Mouse (Mus musculus): ENCODE measurements around the gene Gm4869. TPM values are rescaled to one million over a fixed set of nuclear protein-coding genes. Genes with fewer than 3 reads are reported as not detected.

Gene Gm4869
- polyA plus RNA-seq (2016; fragmentation: Nextera tagmentation; extraction: Ambion mirVana) = 0.06 TPM in 1 of 2 replicates, not detected in the other

GRCm38 (mm10) chr5:140445345-140445744 lies at the start of gene Gm4869:
TSS of gene Gm4869 (plus strand) at chr5:140445645.
- H3K36me3 ChIP-seq = peaks cover 55% of the 10 kb centered on the region
- no peak for ATAC-seq (ENCODE audit: insufficient number of reproducible peaks, low FRiP score)
- no peak within 1 kb of the TSS for H3K4me2 ChIP-seq
- H3K4me1 ChIP-seq (replicated peaks) = peaks cover 28% of the 10 kb centered on the region
- no peak within 1 kb of the TSS for H3K4me3 ChIP-seq
- H3K27me3 ChIP-seq (replicated peaks) = no peaks in the 10 kb centered on the region
- 77% methylated on average over 5 of the region's 5 CpGs for WGBS
- no peaks in the 10 kb centered on the region for H3K9me3 ChIP-seq (replicated peaks)
- H3K27ac ChIP-seq (ENCODE audit: poor library complexity, severe bottlenecking) = peak within 1 kb of the TSS; percentile 44
- H3K9ac ChIP-seq = no peak within 1 kb of the TSS

- Histone ChIP-seq H3K4me1 (replicated peaks) (no peaks in the 10 kb centered on the region), H3K9me3 (replicated peaks) (no peaks in the 10 kb centered on the region), H3K27me3 (replicated peaks) (0 out of 2 replicates have a peak, but pooled peaks cover 4% of the 10 kb centered on the region), H3K36me3 (no peaks in the 10 kb centered on the region), H3K9ac (no peak overlapping the region), H3K4me3 (no peak overlapping the region), H3K4me2 (no peak overlapping the region), H3K27ac (ENCODE audit: poor library complexity, severe bottlenecking) (no peak overlapping the region)
- WGBS = 61% methylated on average over 8 of the region's 8 CpGs
- ATAC-seq (ENCODE audit: insufficient number of reproducible peaks, low FRiP score) = no peak
Observed at GRCm38 (mm10) chr5:140396166-140396940, 49.1 kb upstream of the Gm4869 start.

GRCm38 (mm10) chr5:140402640-140403270 lies 42.7 kb upstream of the Gm4869 start:
- H3K27me3 ChIP-seq (replicated peaks) = 0 out of 2 replicates have a peak, but pooled peaks cover 4% of the 10 kb centered on the region
- ATAC-seq (ENCODE audit: insufficient number of reproducible peaks, low FRiP score) = no peak
- H3K27ac ChIP-seq (ENCODE audit: poor library complexity, severe bottlenecking) = no peak overlapping the region
- 73% methylated on average over 4 of the region's 4 CpGs for WGBS
- no peak overlapping the region for H3K9ac ChIP-seq
- H3K4me2 ChIP-seq = no peak overlapping the region
- no peak overlapping the region for H3K4me3 ChIP-seq
- H3K9me3 ChIP-seq (replicated peaks) = no peaks in the 10 kb centered on the region
- H3K36me3 ChIP-seq = no peaks in the 10 kb centered on the region
- H3K4me1 ChIP-seq (replicated peaks) = no peaks in the 10 kb centered on the region

GRCm38 (mm10) chr5:140405126-140405525 lies 40.3 kb upstream of the Gm4869 start:
- H3K9ac ChIP-seq = no peak overlapping the region
- no peaks in the 10 kb centered on the region for H3K9me3 ChIP-seq (replicated peaks)
- no peaks in the 10 kb centered on the region for H3K4me1 ChIP-seq (replicated peaks)
- no peak overlapping the region for H3K27ac ChIP-seq (ENCODE audit: poor library complexity, severe bottlenecking)
- no peak for ATAC-seq (ENCODE audit: insufficient number of reproducible peaks, low FRiP score)
- H3K4me2 ChIP-seq = no peak overlapping the region
- H3K36me3 ChIP-seq = no peaks in the 10 kb centered on the region
- no peaks in the 10 kb centered on the region for H3K27me3 ChIP-seq (replicated peaks)
- 82% methylated on average over 6 of the region's 6 CpGs for WGBS
- no peak overlapping the region for H3K4me3 ChIP-seq

GRCm38 (mm10) chr5:140406666-140407065 lies 38.8 kb upstream of the Gm4869 start:
- no peaks in the 10 kb centered on the region for H3K36me3 ChIP-seq
- H3K9me3 ChIP-seq (replicated peaks) = no peaks in the 10 kb centered on the region
- no peaks in the 10 kb centered on the region for H3K4me1 ChIP-seq (replicated peaks)
- no peak overlapping the region for H3K27ac ChIP-seq (ENCODE audit: poor library complexity, severe bottlenecking)
- no peaks in the 10 kb centered on the region for H3K27me3 ChIP-seq (replicated peaks)
- H3K4me2 ChIP-seq = no peak overlapping the region
- no peak overlapping the region for H3K4me3 ChIP-seq
- no peak overlapping the region for H3K9ac ChIP-seq
- WGBS = 64% methylated on average over 6 of the region's 6 CpGs
- ATAC-seq (ENCODE audit: insufficient number of reproducible peaks, low FRiP score) = no peak

- H3K9me3 ChIP-seq (replicated peaks) = no peaks in the 10 kb centered on the region
- no peak overlapping the region for H3K27ac ChIP-seq (ENCODE audit: poor library complexity, severe bottlenecking)
- no peak for ATAC-seq (ENCODE audit: insufficient number of reproducible peaks, low FRiP score)
Observed at GRCm38 (mm10) chr5:140408801-140409200, 36.6 kb upstream of the Gm4869 start.

GRCm38 (mm10) chr5:140411339-140411738 lies 34.1 kb upstream of the Gm4869 start:
- no peak overlapping the region for H3K4me3 ChIP-seq
- no peak overlapping the region for H3K27ac ChIP-seq (ENCODE audit: poor library complexity, severe bottlenecking)
- no peaks in the 10 kb centered on the region for H3K27me3 ChIP-seq (replicated peaks)
- no peak overlapping the region for H3K4me2 ChIP-seq
- H3K4me1 ChIP-seq (replicated peaks) = no peaks in the 10 kb centered on the region
- no peaks in the 10 kb centered on the region for H3K36me3 ChIP-seq
- no peaks in the 10 kb centered on the region for H3K9me3 ChIP-seq (replicated peaks)
- no peak for ATAC-seq (ENCODE audit: insufficient number of reproducible peaks, low FRiP score)
- H3K9ac ChIP-seq = no peak overlapping the region
- 29% methylated on average over 8 of the region's 8 CpGs for WGBS

More at GRCm38 (mm10) chr5:140408801-140409200, 36.6 kb upstream of the Gm4869 start:
- no peak overlapping the region for H3K4me2 ChIP-seq
- H3K36me3 ChIP-seq = no peaks in the 10 kb centered on the region
- H3K27me3 ChIP-seq (replicated peaks) = no peaks in the 10 kb centered on the region
- H3K4me3 ChIP-seq = no peak overlapping the region
- no peak overlapping the region for H3K9ac ChIP-seq
- H3K4me1 ChIP-seq (replicated peaks) = no peaks in the 10 kb centered on the region

- Histone ChIP-seq H3K27me3 (replicated peaks) (no peaks in the 10 kb centered on the region), H3K4me2 (no peak overlapping the region), H3K4me1 (replicated peaks) (no peaks in the 10 kb centered on the region), H3K27ac (ENCODE audit: poor library complexity, severe bottlenecking) (no peak overlapping the region), H3K36me3 (no peaks in the 10 kb centered on the region), H3K9ac (no peak overlapping the region), H3K9me3 (replicated peaks) (no peaks in the 10 kb centered on the region), H3K4me3 (no peak overlapping the region)
- no peak for ATAC-seq (ENCODE audit: insufficient number of reproducible peaks, low FRiP score)
- WGBS = 62% methylated on average over 4 of the region's 4 CpGs
Observed at GRCm38 (mm10) chr5:140414647-140415046, 30.8 kb upstream of the Gm4869 start.

GRCm38 (mm10) chr5:140418106-140418488 lies 27.3 kb upstream of the Gm4869 start:
- no peak for ATAC-seq (ENCODE audit: insufficient number of reproducible peaks, low FRiP score)

GRCm38 (mm10) chr5:140418489-140419441 lies 26.7 kb upstream of the Gm4869 start, which contains the start of gene Eif3b:
TSS of gene Eif3b (plus strand) at chr5:140419328.
- WGBS = under 1% methylated on average over 65 of the region's 65 CpGs
- peaks cover 18% of the 10 kb centered on the region for H3K4me1 ChIP-seq (replicated peaks)
- peak; percentile 94 for ATAC-seq (ENCODE audit: insufficient number of reproducible peaks, low FRiP score)
- peak within 1 kb of the TSS; percentile 85 for H3K4me2 ChIP-seq
- no peaks in the 10 kb centered on the region for H3K27me3 ChIP-seq (replicated peaks)
- peak within 1 kb of the TSS; percentile 96 for H3K27ac ChIP-seq (ENCODE audit: poor library complexity, severe bottlenecking)
- peak within 1 kb of the TSS; percentile 79 for H3K4me3 ChIP-seq
- H3K9me3 ChIP-seq (replicated peaks) = no peaks in the 10 kb centered on the region
- H3K9ac ChIP-seq = peak within 1 kb of the TSS; percentile 85
- H3K36me3 ChIP-seq = peaks cover 8% of the 10 kb centered on the region

More at GRCm38 (mm10) chr5:140418106-140418488, 27.3 kb upstream of the Gm4869 start:
- Histone ChIP-seq H3K9me3 (replicated peaks) (no peaks in the 10 kb centered on the region), H3K27me3 (replicated peaks) (no peaks in the 10 kb centered on the region), H3K36me3 (peaks cover 2% of the 10 kb centered on the region), H3K4me3 (peak overlapping the region; percentile 79), H3K4me2 (peak overlapping the region; percentile 85), H3K4me1 (replicated peaks) (peaks cover 18% of the 10 kb centered on the region), H3K9ac (peak overlapping the region; percentile 81), H3K27ac (ENCODE audit: poor library complexity, severe bottlenecking) (peak overlapping the region; percentile 96)
- WGBS = 2% methylated on average over 12 of the region's 12 CpGs

All from heart, embryonic 12.5 days (tissue).